Mouse (Mus musculus): ENCODE data around the gene 6330409D20Rik.

DNA sequence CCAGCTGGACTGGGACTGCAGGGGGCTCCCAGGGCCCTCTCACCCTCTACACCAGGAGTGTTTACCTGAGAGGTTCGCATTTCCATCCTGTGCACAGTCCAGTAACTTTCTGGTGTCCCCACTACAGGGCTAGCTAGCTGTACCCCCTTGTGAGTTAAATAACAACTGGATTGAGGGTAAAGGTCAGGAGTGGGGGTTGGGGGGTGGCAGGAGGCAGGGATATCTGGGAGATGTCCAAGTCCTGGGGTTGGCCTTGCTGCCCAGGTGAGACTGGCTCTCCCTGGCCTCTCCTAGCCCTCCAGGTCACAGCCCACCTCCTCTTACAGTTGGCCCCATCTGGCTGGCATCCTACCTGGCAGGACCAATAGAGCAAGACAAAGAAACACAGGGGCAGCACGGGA, 36.8 kb downstream of the 6330409D20Rik start, which contains the start of gene Fpgs:
- TF ChIP-seq POLR2A (IDR thresholded peaks at IDR 0.05; ENCODE audit: borderline replicate concordance, insufficient read depth, low read length) (no peak), CTCF (IDR thresholded peaks at IDR 0.05; ENCODE audit: borderline replicate concordance, insufficient read depth, low read depth, low read length) (no peak)

All from cerebellum, adult 2 months (tissue).